Mouse (Mus musculus) embryo, embryonic 11.5 days (tissue): ENCODE measurements at regions not wholly inside any gene's neighbourhood (a gene's known extent, or its start where the extent isn't known, plus 50 kb on each side); places are given as distances from the start of the nearest gene placed in this dataset.

Source experiments
- DNase-seq: peaks from one replicate; pipeline ENCODE4 v3.0.0-alpha.2; 2012; ENCODE audit warnings: low read depth, low spot score

GRCm38 (mm10) chr17:88337649-88338404 lies 102.7 kb upstream of the Foxn2 start:
- no peak for DNase-seq

- no peak for DNase-seq
These were observed 99.4 kb upstream of the Foxn2 start for GRCm38 (mm10) chr17:88341141-88341540.

- no peak for DNase-seq
These were observed 98.9 kb upstream of the Foxn2 start for GRCm38 (mm10) chr17:88341599-88341998.

- no peak for DNase-seq
These were observed 97.3 kb upstream of the Foxn2 start for GRCm38 (mm10) chr17:88343091-88343783.

GRCm38 (mm10) chr17:88345433-88345832 lies 95.1 kb upstream of the Foxn2 start:
- no peak for DNase-seq

- DNase-seq = no peak
These were observed 93.6 kb upstream of the Foxn2 start for GRCm38 (mm10) chr17:88346896-88347295.

- no peak for DNase-seq
These were observed 90.6 kb upstream of the Foxn2 start for GRCm38 (mm10) chr17:88349825-88350460.

- DNase-seq = no peak
These were observed 89.5 kb upstream of the Foxn2 start for GRCm38 (mm10) chr17:88350986-88351385.

- no peak for DNase-seq
These were observed 87.6 kb upstream of the Foxn2 start for GRCm38 (mm10) chr17:88352960-88353359.

- DNase-seq = no peak
These were observed 79.3 kb upstream of the Foxn2 start for GRCm38 (mm10) chr17:88361161-88361560.

GRCm38 (mm10) chr17:88362404-88362803 lies 78.1 kb upstream of the Foxn2 start:
- no peak for DNase-seq

GRCm38 (mm10) chr17:88367876-88368275 lies 72.6 kb upstream of the Foxn2 start:
- no peak for DNase-seq

- DNase-seq = no peak
These were observed 70.5 kb upstream of the Foxn2 start for GRCm38 (mm10) chr17:88369971-88370370.

GRCm38 (mm10) chr17:88370676-88371075 lies 69.8 kb upstream of the Foxn2 start:
- DNase-seq = no peak

GRCm38 (mm10) chr17:88378505-88378904 lies 62.0 kb upstream of the Foxn2 start:
- DNase-seq = no peak

GRCm38 (mm10) chr17:88379389-88379788 lies 61.1 kb upstream of the Foxn2 start:
- DNase-seq = no peak

GRCm38 (mm10) chr17:88381106-88381505 lies 59.4 kb upstream of the Foxn2 start:
- DNase-seq = no peak

- no peak for DNase-seq
These were observed 57.1 kb upstream of the Foxn2 start for GRCm38 (mm10) chr17:88383447-88383846.

GRCm38 (mm10) chr17:88388441-88388951 lies 52.0 kb upstream of the Foxn2 start:
- no peak for DNase-seq

- no peak for DNase-seq
These were observed 50.6 kb upstream of the Foxn2 start for GRCm38 (mm10) chr17:88389668-88390461.
